Mouse (Mus musculus) gastrocnemius, adult 18-20 months (tissue): ENCODE data around the gene Adck1. TPM values are rescaled to one million over a fixed set of nuclear protein-coding genes. Genes with fewer than 3 reads are reported as not detected.
"Not testable (repeated sequence)": the region's sequence is repeated elsewhere in the genome, so short reads cannot be mapped to it uniquely, and the experiment has no call there.

Experiments
- DNase-seq: peaks from one replicate; pipeline ENCODE4 v3.0.0; 2021; ENCODE audit warnings: low spot score
- total RNA-seq, 2 experiments: library from RNA; stranded (reverse); gene quantifications; 2 replicates each; pipeline ENCODE4 v1.2.3; 2021

The Adck1 gene
- total RNA-seq, 2 experiments from 2014 or later: 14.7 to 16.1 TPM

DNA sequence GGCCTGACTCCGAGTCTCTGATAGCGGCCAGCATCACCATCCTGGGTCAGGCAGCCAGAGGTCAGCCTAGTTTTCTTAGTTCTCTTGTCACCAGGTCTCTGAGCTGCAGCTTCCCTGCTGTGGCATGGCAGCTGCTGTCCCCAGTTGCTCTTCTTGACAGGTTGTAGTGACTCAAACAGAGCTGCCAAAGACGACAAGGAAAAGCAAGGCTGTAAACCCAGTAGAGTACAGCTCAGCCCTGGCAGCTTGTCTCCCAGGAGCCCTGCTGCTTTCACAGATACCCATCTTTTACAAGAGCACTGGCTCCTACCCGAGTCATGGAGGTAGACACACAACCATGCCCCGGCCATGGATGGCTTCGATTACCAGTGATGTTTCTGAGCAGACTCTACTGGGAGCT lies 108.3 kb downstream of the Adck1 start:
- DNase-seq: no peak

DNA sequence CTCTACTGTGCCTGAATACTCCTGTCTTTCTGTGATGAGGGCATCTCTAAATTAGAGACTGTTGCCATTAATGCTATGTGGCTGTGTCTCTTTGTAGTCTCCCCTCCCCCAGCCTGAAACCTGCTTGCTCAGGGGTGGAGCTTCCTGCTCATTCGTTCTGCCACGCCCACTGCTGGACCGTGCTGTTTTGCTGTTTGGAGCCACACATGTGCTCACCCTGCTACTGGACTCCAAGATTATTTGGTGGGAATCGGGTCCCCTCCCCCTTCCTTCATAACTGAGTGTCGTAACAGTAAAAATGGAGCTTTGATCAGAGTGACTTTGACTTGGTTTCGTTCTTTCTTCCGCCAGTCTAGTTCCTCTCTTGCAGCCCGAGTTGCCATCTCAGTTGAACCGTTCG lies 111.5 kb downstream of the Adck1 start:
- not testable (repeated sequence) for DNase-seq

DNA sequence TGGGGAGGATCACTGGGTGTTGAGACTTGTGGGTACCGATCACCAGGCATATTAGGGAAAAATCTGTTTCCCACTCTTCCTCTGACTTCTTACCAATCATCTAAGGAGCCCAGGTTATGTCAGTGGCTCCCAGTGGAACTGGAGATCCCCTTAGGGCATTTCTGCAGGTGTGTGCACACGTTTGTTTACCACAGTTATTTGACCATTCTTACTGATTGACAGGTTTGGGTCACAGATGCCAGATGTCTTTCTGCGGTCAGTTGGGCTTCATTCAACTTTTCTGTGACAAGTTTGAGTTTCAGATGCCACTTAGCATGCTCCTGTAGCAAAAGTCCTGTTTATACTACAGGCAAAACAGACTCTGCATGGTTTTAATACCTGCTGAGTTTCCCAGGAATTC lies 112.5 kb downstream of the Adck1 start:
- DNase-seq: no peak

DNA sequence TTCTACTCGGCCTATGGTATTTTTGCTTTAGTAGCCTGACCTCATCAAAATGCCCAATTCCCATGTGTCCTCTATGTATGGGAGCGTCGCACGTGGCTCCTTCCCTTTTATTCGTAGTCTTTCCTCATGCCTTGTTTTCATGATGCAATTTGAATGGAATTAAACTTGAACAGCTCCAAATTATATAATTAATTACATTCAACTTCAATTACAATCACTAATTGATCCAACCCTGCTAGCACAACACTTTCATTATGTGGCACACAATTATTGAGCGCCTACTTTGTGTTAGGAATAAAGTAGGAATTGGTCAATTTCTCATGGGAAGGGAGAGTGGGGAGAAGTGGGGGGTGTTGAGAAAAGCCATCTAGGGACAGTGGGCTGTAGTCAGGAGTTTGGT lies 113.4 kb downstream of the Adck1 start:
- no peak for DNase-seq

DNA sequence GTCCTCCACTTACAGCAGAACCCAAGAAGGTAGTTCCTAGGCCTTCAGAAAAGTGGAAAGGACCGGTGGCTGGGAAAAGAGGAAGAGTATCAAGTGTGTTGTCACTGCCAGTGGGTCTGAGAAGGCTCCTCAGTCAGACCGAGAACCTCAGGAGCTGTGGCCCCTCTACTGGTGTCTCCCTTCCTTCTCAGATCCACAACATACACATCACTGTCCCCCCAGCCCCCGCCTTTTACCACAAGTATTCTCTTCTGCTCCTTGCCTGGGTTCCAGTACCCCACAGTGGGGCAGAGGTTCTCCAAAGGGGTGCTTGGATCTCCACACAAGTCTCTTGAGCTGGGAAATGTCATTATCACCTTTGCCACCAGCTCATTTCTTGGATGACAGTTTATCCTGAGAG lies 115.5 kb downstream of the Adck1 start:
- no peak for DNase-seq

DNA sequence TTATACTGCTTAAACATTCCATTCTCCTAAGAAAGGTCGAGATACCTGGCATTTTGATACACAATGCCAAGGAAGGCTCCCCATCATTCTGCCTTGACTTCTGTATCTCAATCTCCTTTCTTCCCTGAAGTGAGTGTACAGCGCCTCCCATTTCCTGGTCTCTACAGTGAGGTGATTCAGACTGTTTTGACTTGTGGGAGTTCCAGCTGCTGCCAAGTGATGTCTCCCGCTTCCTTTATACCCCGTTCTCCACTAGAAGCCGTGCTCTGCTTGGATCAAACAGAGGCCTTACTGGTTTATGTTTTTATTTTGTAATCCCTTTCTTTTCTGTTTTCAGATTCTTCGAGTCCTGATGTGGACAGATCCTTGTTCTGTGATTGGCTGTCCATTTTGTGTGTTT lies 116.3 kb downstream of the Adck1 start:
- no peak for DNase-seq

DNA sequence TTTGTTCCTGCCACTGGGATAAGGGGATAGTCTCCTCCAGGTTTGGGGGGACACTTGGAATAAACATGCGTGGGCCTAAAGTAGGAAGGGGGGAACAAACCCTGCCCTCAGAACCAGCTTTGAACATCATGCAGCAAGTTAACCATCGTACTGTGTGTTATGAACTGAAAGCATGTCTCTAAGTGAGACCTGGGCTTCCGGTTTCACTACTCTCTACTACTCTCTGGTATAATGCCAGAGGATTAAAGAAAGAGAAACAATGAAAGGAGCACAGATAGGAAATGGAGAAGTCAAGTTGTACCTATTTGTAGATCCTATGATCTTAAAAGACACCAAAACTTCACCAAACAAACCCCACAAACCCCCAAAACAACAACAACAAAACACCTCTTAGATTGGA lies 121.3 kb downstream of the Adck1 start:
- no peak for DNase-seq

DNA sequence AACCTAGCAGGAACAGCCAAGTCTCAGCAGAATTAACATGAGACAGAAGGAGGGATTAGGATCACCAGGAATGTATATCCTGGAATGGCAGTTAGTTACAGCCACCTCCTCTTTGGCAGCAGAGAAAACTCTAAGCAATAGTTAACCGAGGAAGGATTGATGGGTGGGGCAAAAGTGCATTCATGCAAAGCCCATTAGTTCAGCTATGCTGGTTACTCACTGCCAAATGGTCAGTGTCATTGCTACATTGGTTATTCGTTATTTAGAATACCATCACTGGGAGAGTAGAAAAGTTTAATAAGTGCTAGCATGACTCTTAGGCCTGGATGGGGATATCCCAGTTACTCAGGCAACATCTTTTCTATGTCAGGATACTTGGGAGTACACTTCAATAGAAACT lies 130.5 kb downstream of the Adck1 start:
- DNase-seq: no peak

Other genes with a start within 250 kb of the Adck1 start
- gene Gm10436, start 178.4 kb upstream of the Adck1 start, total RNA-seq: not detected
- not detected for gene Gm8332, start 110.5 kb upstream of the Adck1 start, total RNA-seq
- not detected for gene Gm5662, start 86.1 kb upstream of the Adck1 start, total RNA-seq
- not detected for gene Gm5039, start 36.5 kb upstream of the Adck1 start, total RNA-seq